Mouse (Mus musculus) kidney, adult 2 months (tissue): ENCODE results near the gene Angel2. TPM values are rescaled to one million over a fixed set of nuclear protein-coding genes. Genes with fewer than 3 reads are reported as not detected.

Source experiments
- DNase-seq: peaks from one replicate; pipeline ENCODE4 v3.0.0; 2021
- H3K27ac ChIP-seq: fragments of 200-500 bp; 2 replicates; pipeline ENCODE4 v1.5.1; 2012; ENCODE audit warnings: low read depth, low read length, control low read depth, inconsistent platforms; ENCODE audit not compliant: insufficient read depth
- H3K27me3 ChIP-seq: fragments of 200-500 bp; replicated peaks from 2 replicates; pipeline ENCODE4 v1.6.1; 2012; ENCODE audit warnings: mild to moderate bottlenecking, moderate library complexity, low read length, inconsistent platforms; ENCODE audit not compliant: control insufficient read depth, insufficient read depth
- H3K36me3 ChIP-seq: fragments of 200-500 bp; 2 replicates; pipeline ENCODE4 v1.6.1; 2012; ENCODE audit warnings: mild to moderate bottlenecking, moderate library complexity, low read length, inconsistent platforms; ENCODE audit not compliant: control insufficient read depth, insufficient read depth
- H3K4me1 ChIP-seq: fragments of 200-500 bp; 2 replicates; pipeline ENCODE4 v1.6.1; 2011; ENCODE audit warnings: low read length; ENCODE audit not compliant: control insufficient read depth, insufficient read depth
- H3K4me3 ChIP-seq: fragments of 200-500 bp; 2 replicates; pipeline ENCODE4 v1.5.1; 2011; ENCODE audit warnings: mild to moderate bottlenecking, low read depth, low read length, control low read depth; ENCODE audit not compliant: insufficient read depth
- CTCF ChIP-seq: fragments of 200-500 bp; conservative IDR thresholded peaks from 2 replicates; pipeline ENCODE4 v1.5.1; 2011; ENCODE audit warnings: low read depth, mild to moderate bottlenecking, control low read depth, low read length, moderate library complexity, mixed read lengths; ENCODE audit not compliant: insufficient read depth, insufficient read length
- POLR2A ChIP-seq: fragments of 200-500 bp; IDR thresholded peaks from one replicate; pipeline ENCODE4 v1.6.1; 2011; ENCODE audit warnings: low read depth, low read length, control low read depth
- WGBS: fragments of 180-500 bp; shearing (Covaris S2); methylation state at CpG from one replicate; pipeline ENCODE4 v1.1.7; 2018; 5-methylcytosine and 5-hydroxymethylcytosine counted together
- polyA plus RNA-seq: library from polyadenylated mRNA; depleted of rRNA; stranded (reverse); fragments of >200 nt; gene quantifications from 2 replicates; pipeline ENCODE4 v1.2.3, GENCODE M21; 2012

Gene Angel2
- polyA plus RNA-seq, 1 experiment, result 26.6 TPM

DNA sequence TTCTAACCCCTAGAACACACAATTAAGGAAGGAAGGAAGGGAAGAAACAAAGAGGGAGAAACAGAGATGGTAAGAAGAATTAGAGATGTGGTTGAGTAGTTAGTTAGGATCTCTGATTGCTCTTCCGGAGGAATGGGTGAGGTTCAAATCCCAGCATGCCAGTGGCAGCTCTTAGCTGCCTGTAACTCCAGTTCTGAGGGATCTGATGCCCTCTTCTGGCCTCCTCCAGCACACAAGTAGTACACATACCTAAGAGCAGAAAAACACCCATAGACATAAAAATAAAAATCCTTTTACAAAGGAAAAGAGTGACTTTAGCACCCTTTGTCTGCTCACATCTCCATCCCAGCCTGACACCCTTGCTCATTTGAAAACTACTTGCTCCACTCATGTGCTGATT is 12.3 kb upstream of the Angel2 start:
- Histone ChIP-seq H3K27ac (no peak overlapping the region), H3K27me3 (no peaks in the 10 kb centered on the region), H3K4me1 (no peaks in the 10 kb centered on the region; the same call in 1 of the 2 replicates), H3K36me3 (no peaks in the 10 kb centered on the region), H3K4me3 (no peak overlapping the region)
- 42% methylated on average over 1 of the region's 1 CpGs for WGBS
- TF ChIP-seq CTCF, result no peak
- no peak for TF ChIP-seq POLR2A
- DNase-seq, result no peak

DNA sequence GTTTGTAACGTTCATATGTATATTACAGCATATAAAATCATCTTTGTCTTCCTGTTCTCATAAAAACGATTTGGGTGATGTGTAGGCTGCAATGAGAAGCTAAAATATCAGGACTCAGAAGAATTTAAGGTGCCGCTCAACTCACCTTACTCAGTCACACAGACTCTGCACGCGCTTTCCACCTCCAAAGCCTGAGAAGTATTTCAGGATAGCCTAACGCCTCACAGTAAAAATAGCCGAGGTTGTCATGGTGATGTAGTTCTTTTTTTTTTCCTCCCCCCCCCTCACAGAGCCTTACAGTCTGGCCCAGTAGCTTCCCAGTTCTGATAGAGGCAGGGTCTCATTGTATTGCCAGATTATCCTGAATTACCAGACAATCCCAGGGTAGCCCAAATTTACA is 6.0 kb upstream of the Angel2 start:
- Histone ChIP-seq H3K4me1 (no peaks in the 10 kb centered on the region), H3K36me3 (no peaks in the 10 kb centered on the region), H3K27ac (no peak overlapping the region), H3K4me3 (no peak overlapping the region), H3K27me3 (no peaks in the 10 kb centered on the region)
- DNase-seq, result no peak
- 55% methylated on average over 7 of the region's 7 CpGs for WGBS
- TF ChIP-seq CTCF (no peak), POLR2A (no peak)

DNA sequence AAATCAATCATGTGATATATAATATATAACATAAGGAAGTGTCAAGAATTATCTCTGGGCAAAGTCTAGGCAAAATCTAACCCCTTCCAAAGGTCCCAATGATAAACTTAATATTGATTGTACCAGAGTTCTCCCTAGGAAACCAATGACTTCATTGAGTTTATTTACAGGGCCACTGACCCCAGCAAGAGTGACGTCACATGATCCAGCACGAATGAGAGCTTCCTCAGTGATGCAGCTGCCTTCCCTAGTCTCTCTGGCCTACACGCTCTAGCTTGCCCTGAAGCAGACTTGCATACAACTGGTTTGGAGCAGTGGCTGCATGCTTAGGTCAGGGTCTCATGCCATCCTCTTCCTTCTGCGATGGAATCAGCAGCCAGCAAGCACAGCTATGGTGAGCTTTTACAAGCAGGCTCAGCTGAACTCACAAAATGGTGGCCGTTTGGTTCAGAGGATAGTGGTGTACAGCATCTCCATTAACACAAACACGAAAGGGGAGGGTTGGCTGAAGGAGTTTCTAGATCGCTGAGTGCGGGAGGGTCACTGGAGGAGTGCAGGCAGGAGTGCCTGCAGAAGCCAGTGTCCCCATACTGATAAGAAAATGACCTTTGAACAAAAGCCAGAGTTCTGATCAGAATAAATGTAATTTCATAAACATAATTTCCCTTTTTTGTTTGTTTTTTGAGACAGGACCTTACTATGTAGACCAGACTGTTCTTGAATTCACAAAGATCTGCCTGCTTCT is 5.0 kb upstream of the Angel2 start:
- WGBS, result 66% methylated on average over 8 of the region's 8 CpGs
- Histone ChIP-seq H3K27me3 (no peaks in the 10 kb centered on the region), H3K4me3 (no peak overlapping the region), H3K27ac (no peak overlapping the region), H3K36me3 (no peaks in the 10 kb centered on the region), H3K4me1 (no peaks in the 10 kb centered on the region)
- no peak for DNase-seq
- TF ChIP-seq CTCF, result no peak
- no peak for TF ChIP-seq POLR2A

DNA sequence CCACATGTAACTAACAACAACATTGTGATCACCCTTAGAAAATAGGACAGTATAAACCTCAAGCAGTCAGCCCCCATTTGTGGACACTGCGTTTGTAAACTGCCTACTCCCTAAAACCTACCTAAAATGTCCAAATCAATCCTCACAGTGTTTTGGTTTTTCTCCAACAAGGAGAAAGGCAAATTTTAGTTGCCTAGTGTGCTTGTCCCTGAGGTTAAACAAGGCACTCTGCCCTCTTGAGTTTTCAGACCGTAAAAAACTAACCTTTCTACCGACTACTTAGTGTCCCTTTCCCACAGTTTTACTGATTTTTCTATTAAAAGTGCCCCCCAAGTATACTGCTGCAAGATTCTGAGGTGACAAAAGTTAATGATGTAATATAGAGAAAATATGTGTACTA is 2.4 kb downstream of the Angel2 start:
- H3K27ac ChIP-seq, result no peak overlapping the region
- no peak overlapping the region for H3K4me3 ChIP-seq
- TF ChIP-seq CTCF (no peak), POLR2A (no peak)

DNA sequence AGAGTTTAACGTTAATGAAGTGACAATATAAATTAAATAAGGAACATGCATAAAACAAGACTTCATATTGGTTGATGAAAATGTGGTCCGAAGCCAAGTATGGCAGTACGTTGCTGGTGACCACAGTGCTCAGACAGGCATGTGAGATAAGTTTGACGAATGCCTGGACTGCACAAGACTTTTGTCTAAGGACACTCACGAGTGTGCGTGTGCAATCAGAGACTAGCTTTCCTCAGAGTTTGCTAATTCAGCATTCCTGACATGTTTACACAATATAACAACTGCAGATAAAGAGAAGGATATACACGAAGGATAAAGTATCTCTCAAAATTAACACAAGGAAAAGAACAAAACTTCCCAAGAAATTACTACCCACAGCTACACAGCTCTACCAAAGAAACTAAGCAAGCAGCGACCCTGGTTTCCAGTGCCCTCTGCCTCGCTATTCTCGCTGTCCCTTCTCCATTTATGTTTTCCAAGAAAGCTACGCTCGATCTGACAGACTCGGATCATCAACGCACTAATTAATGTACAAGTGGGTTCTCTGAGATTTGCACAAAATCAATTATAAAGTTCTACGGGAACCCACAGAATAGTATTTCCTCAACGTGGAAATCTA is 2.9 kb downstream of the Angel2 start:
- no peaks in the 10 kb centered on the region for H3K36me3 ChIP-seq
- peak overlapping the region; percentile 100 for H3K27ac ChIP-seq
- peak overlapping the region; percentile 99 for H3K4me3 ChIP-seq
- 7% methylated on average over 16 of the region's 16 CpGs for WGBS
- TF ChIP-seq POLR2A (no peak), CTCF (no peak)
- peak; percentile 13 for DNase-seq
- H3K27me3 ChIP-seq, result no peaks in the 10 kb centered on the region
- H3K4me1 ChIP-seq, result peaks cover 9% of the 10 kb centered on the region; the same call in 1 of the 2 replicates

More for the DNA sequence above, 2.4 kb downstream of the Angel2 start:
- DNase-seq, result no peak
- H3K36me3 ChIP-seq, result no peaks in the 10 kb centered on the region
- 65% methylated on average over 3 of the region's 3 CpGs for WGBS
- peaks cover 9% of the 10 kb centered on the region; the same call in 1 of the 2 replicates for H3K4me1 ChIP-seq
- no peaks in the 10 kb centered on the region for H3K27me3 ChIP-seq

DNA sequence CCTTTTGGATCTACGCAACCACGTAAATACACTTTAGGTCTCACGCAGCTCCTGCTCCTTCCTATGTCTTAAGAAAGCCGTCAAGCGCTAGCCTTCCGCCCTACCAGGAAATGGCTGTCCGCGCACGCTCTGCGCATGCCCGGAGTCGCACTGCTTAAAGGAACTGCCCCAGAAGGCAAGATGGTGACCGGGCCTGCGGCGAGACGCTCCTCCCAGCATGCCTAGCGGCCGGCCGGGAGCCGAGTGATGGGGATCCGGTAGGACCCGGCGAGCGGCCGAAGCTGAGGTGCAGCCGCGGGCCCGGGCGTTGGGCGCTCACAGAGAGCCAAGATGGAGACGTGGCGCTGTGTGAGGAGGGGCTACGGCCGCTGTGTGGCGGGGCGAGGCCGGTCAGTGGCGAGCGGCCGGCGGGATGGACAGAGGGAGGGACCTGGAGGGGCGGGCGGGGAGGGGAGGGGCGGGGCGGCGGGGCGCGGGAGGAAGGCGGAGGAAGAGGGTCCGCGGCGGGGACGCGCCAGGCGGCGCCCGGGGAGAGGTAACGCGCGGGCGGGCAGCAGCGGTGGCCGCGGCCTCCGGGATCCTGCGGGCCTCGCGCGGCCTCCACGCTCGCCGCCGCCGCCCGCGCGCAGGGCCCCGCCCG is 3.6 kb downstream of the Angel2 start:
- Histone ChIP-seq H3K4me3 (peak overlapping the region; percentile 99), H3K4me1 (peaks cover 9% of the 10 kb centered on the region; the same call in 1 of the 2 replicates), H3K36me3 (no peaks in the 10 kb centered on the region), H3K27ac (peak overlapping the region; percentile 100), H3K27me3 (no peaks in the 10 kb centered on the region)
- under 1% methylated on average over 48 of the region's 79 CpGs for WGBS
- DNase-seq, result peak; percentile 98
- peak; percentile 63 for TF ChIP-seq POLR2A
- no peak for TF ChIP-seq CTCF
